Mouse (Mus musculus) adrenal gland, adult 8-10 months (tissue): ENCODE measurements around the gene Galnt15. TPM values are rescaled to one million over a fixed set of nuclear protein-coding genes. Genes with fewer than 3 reads are reported as not detected.
A peak's percentile ranks its signal among the peaks of the same experiment; 100 is the strongest.
"Not testable (repeated sequence)": the region's sequence is repeated elsewhere in the genome, so short reads cannot be mapped to it uniquely, and the experiment has no call there.

ENCODE experiments used
- DNase-seq: peaks from one replicate; pipeline ENCODE4 v3.0.0; 2022
- total RNA-seq, 4 experiments: library from RNA; stranded (reverse); gene quantifications; 2 replicates each; pipeline ENCODE4 v1.2.4; 2022

Galnt15 gene
- total RNA-seq, 4 experiments from 2014 or later: 11.3 to 15.3 (median 13.3) TPM

DNA sequence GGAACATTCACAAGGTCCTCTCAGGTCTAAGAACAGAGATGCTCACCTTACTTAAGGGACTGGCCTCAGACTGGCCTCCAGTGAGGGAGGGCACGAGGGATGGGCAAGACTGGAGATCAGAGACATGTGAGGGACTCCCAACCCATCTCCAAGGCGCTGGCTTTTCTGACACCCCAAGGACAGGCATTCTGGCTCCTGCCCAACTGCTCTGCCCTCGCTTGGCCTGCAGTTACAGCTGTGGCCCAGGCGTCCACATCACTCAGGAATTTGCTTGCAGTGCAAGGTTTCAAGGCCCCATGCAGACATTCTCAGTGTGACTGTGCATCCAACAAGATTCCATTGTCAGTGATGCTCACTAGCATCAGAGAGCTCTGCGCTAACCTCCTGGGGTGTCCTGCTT lies 7.7 kb downstream of the Galnt15 start:
- DNase-seq: peak; percentile 74

DNA sequence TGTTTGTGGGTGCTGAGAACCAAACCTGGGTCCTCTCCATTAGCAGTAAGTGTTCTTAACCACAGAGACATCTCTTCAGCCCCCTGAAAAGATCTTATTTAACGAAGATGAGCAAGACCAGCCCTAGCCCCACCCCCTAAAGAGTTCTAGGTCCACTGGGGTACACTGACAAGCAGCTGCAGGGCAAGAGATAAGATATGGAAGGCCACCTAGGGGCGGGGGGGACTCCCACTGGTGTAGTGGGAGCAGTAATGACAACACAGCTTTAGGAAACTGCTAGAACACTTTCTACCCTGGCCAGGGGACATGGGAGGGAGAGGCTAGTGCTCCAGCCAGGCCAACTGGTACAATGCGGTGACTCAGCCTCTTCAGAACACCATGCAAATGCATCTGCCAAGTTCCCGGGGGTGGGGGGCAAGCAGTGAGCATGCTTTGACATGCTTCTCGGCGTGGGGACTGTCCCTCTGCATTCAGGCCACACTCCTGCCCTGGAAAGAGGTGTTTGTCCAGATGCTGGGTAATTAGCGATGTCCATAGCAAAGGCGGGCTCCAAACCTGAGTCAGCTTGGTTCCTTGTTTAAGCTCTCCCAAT lies 9.0 kb downstream of the Galnt15 start:
- DNase-seq: no peak

DNA sequence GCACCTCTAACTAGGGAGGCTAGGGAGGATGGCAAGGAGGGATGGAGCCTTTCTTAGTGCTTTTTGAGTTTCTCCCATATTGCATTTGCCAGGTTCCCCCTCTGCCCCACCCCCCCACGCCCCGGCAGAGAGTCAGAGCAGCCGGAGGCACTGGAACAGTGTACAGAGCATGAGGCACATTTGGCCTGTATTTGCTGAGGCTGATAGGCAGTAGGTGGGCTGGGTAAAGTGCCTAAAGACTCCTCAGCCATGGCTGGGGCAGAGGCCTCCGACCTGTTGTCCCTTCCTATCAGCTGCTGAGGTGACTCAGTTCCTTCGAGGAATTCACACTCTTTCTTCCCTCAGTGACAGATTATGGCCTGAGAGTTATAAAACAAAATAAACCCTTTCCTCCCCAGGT lies 13.3 kb downstream of the Galnt15 start:
- DNase-seq: no peak

DNA sequence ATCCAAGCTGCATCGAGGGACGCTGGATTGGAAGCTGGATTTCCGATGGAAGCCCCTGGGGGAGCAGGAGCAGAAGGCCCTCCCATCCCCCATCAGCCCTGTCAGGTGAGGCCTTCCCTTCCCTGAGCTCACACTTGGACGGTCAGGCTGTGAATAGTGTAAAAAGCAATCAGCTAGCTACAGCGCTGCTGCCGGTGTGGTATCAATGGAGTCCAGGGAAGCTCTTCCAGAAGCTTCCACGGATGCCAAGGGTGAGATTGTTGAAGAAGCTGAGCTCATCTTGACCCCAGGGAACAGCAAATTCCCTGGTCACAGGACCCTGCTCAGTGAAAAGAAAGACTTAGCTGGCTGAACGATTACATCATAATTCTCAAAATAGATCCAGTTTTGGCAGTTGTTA lies 17.6 kb downstream of the Galnt15 start:
- DNase-seq: no peak

DNA sequence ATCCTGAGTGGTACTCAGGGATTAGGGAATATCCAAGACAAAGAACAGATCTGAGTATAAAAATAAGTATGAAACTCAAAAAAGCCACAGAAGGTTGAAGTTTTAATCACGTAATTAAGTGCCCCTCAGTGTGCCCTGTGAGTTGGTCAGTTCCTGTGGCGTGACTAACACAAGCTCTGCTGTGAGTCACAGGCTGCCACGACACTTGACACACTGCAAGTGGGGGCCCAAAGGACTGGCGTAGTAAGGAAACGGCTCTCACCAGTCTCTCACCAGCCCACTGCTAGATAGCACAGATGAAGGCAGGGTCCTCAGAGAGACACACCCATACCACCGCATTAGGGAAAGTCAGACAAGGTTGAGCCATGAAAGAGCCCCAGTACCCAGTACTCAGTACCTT lies 21.4 kb downstream of the Galnt15 start:
- DNase-seq: no peak

DNA sequence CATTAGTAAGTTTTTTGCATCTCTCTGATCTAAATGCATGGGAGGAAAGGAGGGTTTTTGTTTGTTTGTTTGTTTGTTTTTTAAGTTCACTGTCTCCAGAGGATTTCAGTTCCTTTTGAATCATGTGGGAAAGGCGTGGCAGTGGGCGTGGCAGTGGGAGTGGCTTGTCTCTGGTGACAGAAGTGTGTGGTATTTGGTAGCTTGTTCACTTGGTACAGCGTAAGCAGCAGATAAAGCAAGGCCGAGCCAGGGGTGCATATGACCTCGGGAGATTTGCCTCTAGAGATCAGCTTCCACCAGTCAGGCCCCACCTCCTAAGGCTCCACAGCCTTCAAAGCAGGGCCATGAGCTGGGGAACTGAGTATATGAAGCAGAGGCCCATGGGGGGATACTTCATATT lies 25.1 kb downstream of the Galnt15 start:
- DNase-seq: no peak

DNA sequence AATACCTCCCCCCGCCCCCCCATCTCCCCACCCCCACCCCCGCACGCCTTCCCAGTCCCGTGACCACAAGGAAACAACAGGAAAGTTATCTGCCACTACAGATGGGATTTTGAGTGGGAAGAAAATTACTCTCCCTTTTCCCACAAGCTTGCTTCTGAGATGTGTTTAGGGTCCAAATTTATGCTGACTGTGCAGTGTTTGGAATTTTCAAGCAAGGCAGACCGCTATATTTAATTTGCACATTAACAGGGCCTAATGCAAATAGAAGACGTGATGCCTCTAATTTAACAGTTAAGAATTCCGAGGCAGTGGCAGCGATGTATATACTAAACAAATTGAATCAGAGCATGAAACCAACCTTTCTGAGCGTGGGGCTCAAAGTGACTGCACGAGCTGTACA lies 26.0 kb downstream of the Galnt15 start:
- DNase-seq: no peak

DNA sequence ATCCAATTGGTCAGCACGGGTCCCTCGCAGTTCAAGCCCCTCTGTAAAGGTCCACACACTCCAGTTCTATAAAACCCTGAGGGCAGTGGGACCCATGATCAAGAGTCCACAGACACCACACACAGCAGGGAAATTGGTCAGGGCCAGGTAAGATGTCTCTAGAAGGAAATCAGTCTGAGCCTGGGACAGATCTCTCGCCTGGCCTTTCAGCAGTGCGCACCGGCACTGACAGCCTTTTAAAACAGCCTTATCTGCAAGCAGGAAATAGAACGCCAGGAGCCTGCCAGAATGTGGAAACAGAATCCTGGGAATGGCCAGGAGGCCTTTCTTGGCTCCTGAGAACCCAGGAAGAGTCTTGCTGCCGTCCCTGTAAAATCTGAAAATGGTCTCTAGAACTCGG lies 27.0 kb downstream of the Galnt15 start:
- DNase-seq: no peak

DNA sequence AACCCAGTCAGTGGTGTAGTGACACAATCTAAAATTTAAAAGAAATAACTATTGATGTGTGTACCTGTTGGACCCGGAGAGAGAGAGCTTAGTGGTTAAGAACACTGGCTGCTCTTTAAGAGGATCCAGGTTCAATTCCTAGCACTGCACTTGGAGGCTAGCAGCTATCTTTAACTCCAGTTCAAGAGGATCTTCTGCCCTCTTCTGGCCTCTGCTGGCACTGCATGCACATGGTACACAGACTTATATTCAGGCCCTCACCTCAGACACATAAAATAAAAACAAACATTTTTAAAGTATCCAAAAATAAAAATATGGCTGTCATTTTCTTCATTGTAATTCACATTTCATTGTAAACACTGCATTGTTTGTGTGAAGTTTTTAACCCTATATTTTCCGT lies 27.9 kb downstream of the Galnt15 start:
- DNase-seq: no peak

DNA sequence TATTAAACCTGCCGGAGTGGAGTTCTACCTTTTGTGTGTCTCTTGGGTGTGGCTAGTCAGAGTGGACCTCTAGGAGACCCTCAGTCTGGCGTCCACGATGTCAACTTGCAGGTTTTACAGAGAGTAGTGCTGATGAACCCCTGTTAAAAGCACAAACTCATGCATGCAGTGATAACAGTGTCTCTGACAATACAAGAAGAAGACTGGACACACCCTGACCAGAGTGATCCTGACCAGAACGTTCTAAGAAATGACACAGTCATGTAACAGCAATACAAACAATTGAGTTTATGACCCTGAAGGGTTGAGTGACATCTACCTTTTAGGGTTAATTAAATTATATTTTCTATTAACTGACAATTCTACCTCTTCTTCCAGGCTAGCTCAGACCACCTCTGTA lies 28.9 kb downstream of the Galnt15 start:
- no peak for DNase-seq

DNA sequence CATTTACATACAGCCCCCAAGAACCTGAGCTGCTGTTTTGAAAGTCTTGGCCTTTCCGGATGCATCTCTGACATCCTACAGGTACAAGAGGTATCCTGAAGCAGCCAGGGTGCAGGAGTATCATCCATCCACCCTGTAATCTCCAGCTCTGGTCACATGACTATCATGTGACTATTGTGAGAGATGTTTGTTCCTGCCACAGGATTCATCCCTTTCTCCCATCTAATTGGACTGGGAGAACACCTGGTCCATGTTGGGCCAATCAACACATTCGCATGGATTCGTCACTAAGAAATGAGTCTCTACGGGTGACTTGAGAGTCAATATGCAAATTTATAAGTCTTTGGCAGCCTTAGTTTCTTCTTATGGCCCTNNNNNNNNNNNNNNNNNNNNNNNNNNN lies 32.6 kb downstream of the Galnt15 start:
- no peak for DNase-seq

DNA sequence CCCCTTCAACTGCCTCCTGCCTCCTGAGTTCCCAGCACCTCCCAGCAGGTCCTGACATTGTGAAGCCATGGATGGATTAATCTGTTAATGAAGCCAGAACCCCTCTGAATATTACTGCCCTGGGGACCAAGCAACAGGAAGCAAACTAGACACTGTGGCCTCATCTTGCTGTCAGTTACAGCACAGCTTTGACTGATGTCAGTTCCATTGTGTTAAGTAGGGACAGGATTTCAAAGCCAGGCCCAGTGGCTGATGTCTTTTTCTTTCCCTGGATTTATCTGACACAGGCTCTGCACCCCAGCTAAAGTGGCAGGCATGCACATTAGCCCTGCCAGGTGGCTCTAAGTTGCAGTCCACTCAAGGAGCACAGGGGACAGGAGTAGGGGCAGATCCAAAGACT lies 44.0 kb downstream of the Galnt15 start:
- no peak for DNase-seq

DNA sequence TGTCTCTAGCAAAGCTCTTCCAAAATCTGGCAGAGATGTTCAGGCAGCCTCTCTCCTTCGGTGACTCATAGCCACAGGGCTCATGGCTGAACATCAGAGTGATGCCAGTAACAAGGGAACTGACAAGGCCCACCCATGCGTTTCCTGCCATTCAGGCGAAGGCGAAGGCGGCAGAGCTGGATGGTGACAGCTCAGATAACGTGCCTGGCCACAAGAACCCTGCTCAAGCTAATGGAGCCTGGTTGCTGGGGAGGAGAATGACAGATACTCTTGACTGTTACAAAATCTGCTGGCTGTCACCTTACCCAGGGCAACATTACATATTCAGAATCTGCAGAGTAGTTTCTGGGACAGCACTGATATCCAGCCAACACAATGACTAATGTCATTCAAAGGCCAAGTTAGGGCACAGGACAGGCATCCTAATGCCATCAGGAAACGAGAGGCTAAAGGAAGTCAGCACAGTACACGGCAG lies 44.5 kb downstream of the Galnt15 start:
- DNase-seq: peak; percentile 42

DNA sequence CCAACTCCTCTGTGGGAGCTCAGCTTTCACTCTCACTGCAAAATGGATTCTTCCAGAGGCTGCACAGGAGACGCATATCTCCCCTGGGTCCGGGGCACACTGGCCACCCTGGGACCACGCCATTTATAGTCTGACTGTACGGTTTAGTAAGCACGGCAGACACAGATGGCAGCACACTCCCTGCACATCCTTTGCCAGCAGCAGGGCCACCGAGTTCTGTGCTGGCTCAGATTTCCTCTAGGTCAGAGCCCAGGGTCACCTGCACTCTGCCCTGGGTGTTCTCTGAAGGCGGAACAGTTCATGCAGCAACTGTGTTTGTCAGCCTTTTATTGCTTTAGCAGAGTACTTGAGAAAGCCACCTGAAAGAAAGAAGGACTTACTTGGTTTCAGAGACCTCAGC lies 45.1 kb downstream of the Galnt15 start:
- no peak for DNase-seq

DNA sequence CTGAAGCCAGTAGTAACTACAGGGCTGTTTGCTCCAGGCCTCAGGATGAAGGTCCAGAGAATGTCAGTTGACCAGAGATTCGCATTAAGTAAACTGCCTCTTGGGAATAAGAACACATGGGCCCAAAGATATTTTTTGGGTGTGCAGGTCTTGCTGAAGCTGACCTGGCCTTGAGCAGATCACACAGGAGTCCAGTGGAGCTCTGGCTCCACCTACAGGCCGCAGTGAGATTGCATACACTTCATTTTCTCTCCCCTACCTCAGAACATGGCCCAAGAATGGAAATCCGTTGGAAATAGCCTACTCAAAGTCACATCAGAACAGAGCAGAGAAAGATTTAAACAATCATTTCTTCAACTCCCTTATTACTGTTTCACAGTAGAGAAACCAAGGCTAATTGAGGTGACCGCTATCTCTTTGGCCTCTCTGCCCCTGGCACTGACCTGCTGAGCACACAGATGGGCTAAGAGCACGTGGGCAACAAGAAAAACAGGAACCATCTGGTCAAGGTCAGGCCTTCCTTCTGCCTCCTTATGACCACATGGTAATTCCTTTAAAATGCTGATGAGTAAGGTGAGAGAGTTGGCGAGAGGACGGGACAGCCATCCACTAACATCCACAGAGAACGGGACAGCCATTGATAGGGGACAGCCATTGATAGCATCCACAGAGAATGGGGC lies 48.2 kb downstream of the Galnt15 start:
- peak; percentile 47 for DNase-seq

DNA sequence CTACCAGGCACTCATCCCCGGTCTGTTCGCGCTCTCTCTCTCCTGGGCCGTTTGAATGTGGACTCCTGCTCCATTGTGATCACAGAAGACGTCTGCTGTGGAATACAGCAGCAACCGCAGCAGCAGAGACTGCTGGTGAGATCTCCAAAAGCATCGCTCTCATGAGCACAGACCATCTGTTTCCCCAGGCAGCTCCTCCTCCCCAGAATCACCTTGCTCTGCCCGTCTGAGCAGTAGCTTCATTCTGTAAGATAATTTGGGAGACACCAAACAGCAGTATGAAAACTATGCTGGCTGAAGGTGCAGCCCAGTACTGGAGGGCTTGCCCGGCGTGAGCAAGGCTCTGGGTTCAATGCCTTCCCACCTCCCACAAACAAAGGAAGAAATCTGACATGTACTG lies 52.2 kb downstream of the Galnt15 start:
- DNase-seq: no peak

DNA sequence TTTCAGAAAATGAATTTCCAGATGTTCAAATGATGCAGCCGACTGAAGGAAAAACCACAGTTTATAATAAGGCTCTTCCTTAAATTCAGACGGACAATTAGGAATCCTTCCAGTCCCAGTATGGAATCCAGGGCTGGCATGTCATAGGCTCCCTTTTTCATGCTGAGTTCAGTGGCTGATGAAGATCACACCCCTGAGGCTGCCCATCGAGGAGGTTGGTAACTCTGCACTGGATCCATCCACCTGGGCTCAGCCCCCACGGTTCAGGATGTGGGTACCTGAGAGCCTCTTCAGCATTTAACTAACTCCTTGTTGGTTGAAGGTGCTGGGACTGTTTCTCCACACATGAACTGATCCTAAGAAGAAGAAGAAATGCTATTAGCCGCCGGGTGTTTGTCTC lies 54.1 kb downstream of the Galnt15 start:
- DNase-seq: no peak

DNA sequence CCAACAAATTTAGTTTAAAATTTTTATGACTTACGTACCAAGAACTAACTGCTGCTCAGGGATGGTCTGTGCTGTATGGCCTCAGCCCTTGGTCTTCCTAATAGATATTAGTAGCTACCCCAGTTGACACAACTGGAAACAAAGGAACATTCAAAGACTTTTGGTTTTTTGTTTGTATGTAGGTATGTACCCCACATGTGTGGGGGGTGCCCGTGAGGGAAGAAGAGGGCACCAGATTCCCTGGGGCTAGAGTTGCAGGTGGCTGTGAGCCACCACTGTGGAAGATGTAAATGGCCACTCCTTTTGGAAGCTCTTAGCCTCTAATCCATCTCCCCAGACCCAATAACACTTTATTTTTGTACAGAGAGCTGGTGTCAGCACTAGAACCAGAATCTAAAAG lies 54.7 kb downstream of the Galnt15 start:
- DNase-seq: no peak

DNA sequence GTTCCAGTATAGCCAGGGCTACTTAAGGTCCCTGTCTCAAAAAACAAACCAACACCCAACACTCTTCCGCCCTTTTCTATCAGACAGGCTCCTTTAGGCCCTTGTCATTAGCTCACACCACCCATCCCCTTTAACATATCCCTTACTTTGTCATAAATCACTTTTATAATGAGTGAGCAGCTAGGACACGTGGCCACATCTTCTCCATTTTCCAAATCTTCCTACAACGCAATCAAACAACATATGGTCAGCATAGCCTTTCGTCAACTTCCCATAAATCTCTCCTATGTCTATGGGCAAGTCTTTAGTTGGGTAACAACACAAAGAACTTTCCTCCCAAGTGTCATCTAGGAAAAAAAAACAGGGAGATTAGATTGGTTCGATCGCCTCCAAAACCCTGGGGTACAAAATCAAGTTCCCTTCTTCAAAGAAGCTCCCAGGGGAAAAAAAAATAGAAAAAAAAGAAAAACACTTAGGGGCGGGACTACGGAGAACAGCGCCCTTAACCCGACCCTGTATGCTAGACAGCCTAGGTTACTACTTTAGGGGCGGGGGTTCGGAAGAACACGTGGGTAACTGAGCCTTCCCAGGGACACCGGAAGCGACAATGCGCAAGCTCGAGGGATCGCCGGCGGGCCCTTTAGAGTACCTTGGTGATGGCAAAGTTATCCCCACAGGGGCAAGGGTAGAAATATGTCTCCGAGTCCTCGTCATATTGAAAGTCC lies 56.1 kb downstream of the Galnt15 start, which contains the start of gene Oxnad1:
Gene Oxnad1, plus strand, starts transcription at position 614 of the 725 bp plus-strand sequence.
- DNase-seq: no peak

DNA sequence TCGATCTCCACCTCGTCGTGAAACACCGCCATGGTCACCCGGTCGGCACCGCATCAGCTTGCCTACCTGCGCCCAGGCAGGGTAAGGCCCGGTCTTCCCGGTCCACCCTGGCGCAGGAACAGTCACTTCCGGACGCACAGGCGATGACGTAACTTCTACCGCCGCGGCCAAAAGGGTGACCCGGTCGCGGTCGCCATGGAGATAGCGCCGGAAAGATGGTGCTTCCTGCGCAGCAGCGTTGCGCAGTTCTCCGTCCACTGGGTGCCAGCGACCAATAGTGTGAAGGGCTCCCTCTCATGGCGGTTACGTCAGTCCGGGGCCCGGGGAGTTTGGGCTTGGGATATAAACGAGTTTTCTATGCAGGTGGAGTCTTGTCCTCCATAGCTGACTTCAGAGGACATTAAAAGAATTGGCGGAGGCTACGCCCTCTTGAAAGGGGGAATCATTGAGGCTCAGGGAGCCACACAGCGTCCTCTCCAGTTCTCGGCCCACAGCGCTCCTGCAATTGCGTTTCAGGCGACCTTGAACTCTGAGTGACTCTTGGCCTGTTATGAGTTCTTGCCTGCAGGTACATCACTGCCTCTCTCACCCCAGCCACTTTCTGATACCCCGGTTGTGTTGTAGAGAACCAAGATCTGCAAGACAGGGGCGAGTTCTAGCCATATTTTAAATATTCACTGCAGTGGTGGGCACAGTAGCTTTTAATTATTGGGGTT lies 56.9 kb downstream of the Galnt15 start, which contains the start of gene Dph3:
Gene Dph3, minus strand, starts transcription at position 244 of the 716 bp plus-strand sequence.
- DNase-seq: peak; percentile 99

DNA sequence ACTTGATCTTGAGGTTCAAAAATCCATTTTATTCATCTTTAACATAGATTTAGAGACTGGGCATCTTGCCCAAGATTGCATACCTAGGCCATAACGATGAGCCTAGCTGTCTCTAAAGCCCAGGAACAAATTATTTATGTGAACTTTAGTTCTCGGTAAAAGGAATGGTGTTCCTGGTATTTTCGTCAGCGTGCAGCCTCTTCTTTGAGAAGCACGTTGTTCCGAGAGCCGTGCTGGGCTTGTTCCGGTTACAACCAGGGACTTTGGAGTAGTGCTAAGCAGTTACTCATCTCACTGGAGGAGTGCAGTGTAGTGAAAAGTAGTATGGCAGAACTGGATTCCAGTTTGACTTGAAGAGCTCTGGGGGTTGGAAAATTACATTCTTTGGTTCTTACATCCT lies 57.4 kb downstream of the Galnt15 start:
- DNase-seq: no peak

DNA sequence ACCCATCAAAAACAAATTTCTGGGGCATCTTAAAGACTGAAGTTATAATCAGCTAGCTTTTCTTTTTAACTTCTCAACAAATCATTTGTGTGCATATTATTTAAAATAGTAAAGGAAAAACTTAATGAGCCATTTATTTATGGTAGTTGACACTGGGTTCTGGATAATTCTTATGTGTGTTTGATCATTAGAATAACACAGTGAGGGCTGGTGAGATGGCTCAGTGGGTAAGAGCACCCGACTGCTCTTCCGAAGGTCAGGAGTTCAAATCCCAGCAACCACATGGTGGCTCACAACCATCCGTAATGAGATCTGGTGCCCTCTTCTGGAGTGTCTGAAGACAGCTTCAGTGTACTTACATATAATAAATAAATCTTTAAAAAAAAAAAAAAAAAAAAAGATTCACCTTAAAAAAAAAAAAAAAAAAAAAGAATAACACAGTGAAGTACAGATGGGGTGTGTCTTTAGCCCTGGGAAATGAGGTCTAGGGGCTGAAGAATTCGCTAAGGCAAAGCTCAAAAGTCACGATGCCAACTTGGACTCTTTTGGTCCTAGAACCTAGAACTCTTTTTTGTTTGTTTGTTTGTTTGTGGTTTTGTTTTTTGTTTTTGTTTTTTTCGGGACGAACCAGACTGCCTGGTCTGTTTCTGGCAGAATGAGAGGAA lies 58.9 kb downstream of the Galnt15 start:
- DNase-seq: not testable (repeated sequence)
